Mouse (Mus musculus) lung, embryonic 16.5 days (tissue): ENCODE measurements around the gene Gm10972. TPM values are rescaled to one million over a fixed set of nuclear protein-coding genes. Genes with fewer than 3 reads are reported as not detected.
"Not testable (repeated sequence)": the region's sequence is repeated elsewhere in the genome, so short reads cannot be mapped to it uniquely, and the experiment has no call there.

Experiments used
- ATAC-seq: fragments of 200-750 bp; cut with Nextera tagmentation; 2 replicates; pipeline ENCODE4 v1.8.0; 2017; ENCODE audit warnings: low read depth, mild to moderate bottlenecking, moderate library complexity
- H3K27ac ChIP-seq: fragments of 300-500 bp; sonication (generic); 2 replicates; pipeline ENCODE4 v1.5.1; 2014; ENCODE audit warnings: mild to moderate bottlenecking, control low read depth, low read length
- H3K27me3 ChIP-seq: fragments of 300-500 bp; sonication (generic); 2 replicates; pipeline ENCODE4 v1.6.1; 2014; ENCODE audit warnings: low read depth, low read length, mixed read lengths; ENCODE audit not compliant: control insufficient read depth, insufficient read depth
- H3K36me3 ChIP-seq: fragments of 300-500 bp; sonication (generic); 2 replicates; pipeline ENCODE4 v1.6.1; 2014; ENCODE audit warnings: low read length; ENCODE audit not compliant: control insufficient read depth, insufficient read depth
- H3K4me1 ChIP-seq: fragments of 300-500 bp; sonication (generic); replicated peaks from 2 replicates; pipeline ENCODE4 v1.6.1; 2014; ENCODE audit warnings: low read length, mixed read lengths; ENCODE audit not compliant: control insufficient read depth, insufficient read depth
- H3K4me2 ChIP-seq: fragments of 300-500 bp; sonication (generic); 2 replicates; pipeline ENCODE4 v1.6.1; 2014; ENCODE audit warnings: low read depth, low read length, control low read depth
- H3K4me3 ChIP-seq: fragments of 300-500 bp; sonication (generic); 2 replicates; pipeline ENCODE4 v1.5.1; 2014; ENCODE audit warnings: mild to moderate bottlenecking, low read length, control low read depth
- H3K9ac ChIP-seq: fragments of 300-500 bp; sonication (generic); 2 replicates; pipeline ENCODE4 v1.6.1; 2014; ENCODE audit warnings: low read length, control low read depth
- H3K9me3 ChIP-seq: fragments of 300-500 bp; sonication (generic); 2 replicates; pipeline ENCODE4 v1.6.1; 2016; ENCODE audit warnings: low read length; ENCODE audit not compliant: control insufficient read depth
- WGBS: fragments of 180-500 bp; shearing (Covaris S2); extraction: QIAGEN DNeasy Blood & Tissue Kit; methylation state at CpG from one replicate; pipeline ENCODE4 v1.1.7; 2014; 5-methylcytosine and 5-hydroxymethylcytosine counted together
- polyA plus RNA-seq: library from polyadenylated mRNA; unstranded; fragments of >200 nt; fragmentation: Nextera tagmentation; extraction: Ambion mirVana; gene quantifications from 2 replicates; pipeline ENCODE4 v1.2.1, GENCODE M21; 2015

Gm10972 gene
- not detected in 2 replicates for polyA plus RNA-seq

DNA sequence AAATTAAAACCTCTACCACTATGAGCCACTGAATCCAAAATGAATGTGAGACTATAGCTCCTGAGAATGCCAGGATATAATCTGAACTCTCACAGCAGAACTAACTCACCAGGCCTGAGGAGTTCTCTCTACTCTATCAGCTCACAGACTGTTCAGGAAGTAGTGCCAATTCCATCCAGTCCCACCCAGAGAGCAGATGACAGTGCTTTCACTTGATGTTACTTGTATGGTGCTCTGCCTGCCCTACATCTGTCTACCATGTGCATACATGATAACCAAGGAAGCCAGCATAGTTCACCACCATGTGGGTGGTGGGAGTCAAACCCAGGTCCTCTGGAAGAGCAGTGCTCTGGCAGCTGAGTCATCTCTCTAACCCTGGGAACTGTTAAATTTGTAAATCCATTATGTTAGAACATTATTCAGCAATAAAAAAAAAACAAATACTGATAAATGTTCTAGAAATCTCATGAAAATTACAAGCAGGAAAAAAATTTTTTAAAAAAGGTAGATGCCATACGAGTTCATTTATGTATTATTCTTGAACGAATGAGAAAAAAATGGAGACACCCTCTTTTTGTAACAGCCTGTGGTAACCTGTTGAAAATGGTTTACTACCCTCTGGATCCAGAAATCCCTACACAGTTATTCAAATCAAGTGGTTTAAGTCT is at the start of gene Gm10972:
TSS of gene Gm10972 (plus strand) at position 618 of the 668 bp plus-strand sequence.
- not testable (repeated sequence) for H3K36me3 ChIP-seq, H3K27me3 ChIP-seq, H3K4me2 ChIP-seq, H3K9me3 ChIP-seq, ATAC-seq, H3K9ac ChIP-seq, H3K27ac ChIP-seq, H3K4me3 ChIP-seq, H3K4me1 ChIP-seq
- 73% methylated on average over 2 of the region's 2 CpGs for WGBS

DNA sequence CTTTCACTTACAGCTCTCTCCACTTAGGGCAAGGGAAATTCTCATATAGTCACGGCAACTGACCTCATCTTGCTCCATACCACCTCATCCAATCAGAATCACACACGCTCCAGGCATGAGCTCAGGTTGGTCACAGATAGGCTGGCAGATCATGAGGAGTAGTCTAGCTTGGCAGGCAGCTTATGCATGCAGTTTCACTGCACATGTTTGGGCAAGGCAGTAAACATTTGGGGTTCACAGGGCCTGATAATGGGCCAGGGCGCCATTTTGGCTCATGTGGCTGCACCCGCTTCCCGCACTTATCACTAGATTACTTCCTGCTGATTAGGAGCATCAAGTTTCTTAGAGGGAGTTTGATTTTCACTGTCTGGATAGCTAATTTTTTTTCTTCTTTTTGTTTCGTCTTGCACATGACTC is 47.0 kb upstream of the Gm10972 start:
- no peak overlapping the region for H3K9ac ChIP-seq
- no peaks in the 10 kb centered on the region for H3K36me3 ChIP-seq
- no peak for ATAC-seq
- no peak overlapping the region for H3K4me3 ChIP-seq
- WGBS = 83% methylated on average over 6 of the region's 6 CpGs
- no peak overlapping the region for H3K27ac ChIP-seq
- no peaks in the 10 kb centered on the region for H3K4me1 ChIP-seq
- no peaks in the 10 kb centered on the region for H3K27me3 ChIP-seq
- H3K4me2 ChIP-seq = no peak overlapping the region
- H3K9me3 ChIP-seq = no peaks in the 10 kb centered on the region

DNA sequence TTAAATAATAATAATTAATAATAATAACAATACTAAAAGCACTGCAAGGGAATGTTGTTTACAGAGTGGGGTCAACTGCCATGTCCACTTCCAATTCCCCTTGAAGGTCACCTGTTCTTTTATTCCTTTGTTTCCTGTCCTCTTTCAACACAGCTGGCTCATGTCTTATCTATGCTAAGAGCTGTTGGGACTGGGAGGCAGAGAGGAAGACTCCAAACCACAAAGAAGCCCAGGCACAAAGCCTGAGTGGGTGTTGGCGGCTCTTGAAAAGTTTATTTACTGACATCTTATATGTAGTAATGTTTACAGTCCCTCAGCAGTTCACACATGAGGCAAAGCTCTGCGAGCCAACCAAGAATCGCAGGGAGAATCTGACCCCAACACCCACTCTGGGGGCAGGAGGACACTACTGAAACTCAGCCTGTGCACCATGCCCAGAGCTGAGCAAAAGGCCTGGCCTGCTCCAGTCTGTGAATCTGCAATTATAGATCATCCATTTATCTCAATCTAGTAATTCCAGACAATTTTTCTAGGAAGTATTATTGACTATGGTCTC is 45.6 kb upstream of the Gm10972 start:
- 0 out of 2 replicates have a peak, but pooled peaks have one; percentile 15 for ATAC-seq
- Histone ChIP-seq H3K9ac (no peak overlapping the region), H3K27me3 (no peaks in the 10 kb centered on the region), H3K4me1 (no peaks in the 10 kb centered on the region), H3K27ac (no peak overlapping the region), H3K9me3 (no peaks in the 10 kb centered on the region), H3K4me2 (no peak overlapping the region), H3K4me3 (no peak overlapping the region), H3K36me3 (no peaks in the 10 kb centered on the region)
- 18% methylated on average over 3 of the region's 3 CpGs for WGBS

DNA sequence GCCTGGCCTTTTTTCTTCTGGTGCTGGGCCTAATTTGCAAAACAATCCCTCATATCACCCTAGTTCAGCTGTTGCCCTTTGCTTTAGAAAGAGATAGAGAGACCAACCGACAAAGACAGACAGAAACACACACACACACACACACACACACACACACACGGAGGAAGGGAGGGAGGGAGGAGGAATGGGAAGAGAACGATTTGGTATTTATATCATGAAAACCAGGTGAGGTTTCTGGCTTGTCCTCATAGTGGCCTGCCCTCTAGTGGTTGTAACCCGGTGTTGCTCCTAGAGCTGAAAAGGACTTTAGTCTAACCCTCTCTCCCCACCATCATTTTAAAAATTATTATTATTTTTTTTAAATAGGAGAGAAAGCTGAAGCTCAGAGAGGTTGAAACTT is 41.0 kb upstream of the Gm10972 start:
- no peak for ATAC-seq
- H3K36me3 ChIP-seq = no peaks in the 10 kb centered on the region
- WGBS = 0% methylated on average over 4 of the region's 4 CpGs
- H3K4me3 ChIP-seq = no peak overlapping the region
- H3K4me1 ChIP-seq = no peaks in the 10 kb centered on the region
- no peak overlapping the region for H3K27ac ChIP-seq
- H3K9me3 ChIP-seq = no peaks in the 10 kb centered on the region
- H3K9ac ChIP-seq = no peak overlapping the region
- no peak overlapping the region for H3K4me2 ChIP-seq
- H3K27me3 ChIP-seq = no peaks in the 10 kb centered on the region

DNA sequence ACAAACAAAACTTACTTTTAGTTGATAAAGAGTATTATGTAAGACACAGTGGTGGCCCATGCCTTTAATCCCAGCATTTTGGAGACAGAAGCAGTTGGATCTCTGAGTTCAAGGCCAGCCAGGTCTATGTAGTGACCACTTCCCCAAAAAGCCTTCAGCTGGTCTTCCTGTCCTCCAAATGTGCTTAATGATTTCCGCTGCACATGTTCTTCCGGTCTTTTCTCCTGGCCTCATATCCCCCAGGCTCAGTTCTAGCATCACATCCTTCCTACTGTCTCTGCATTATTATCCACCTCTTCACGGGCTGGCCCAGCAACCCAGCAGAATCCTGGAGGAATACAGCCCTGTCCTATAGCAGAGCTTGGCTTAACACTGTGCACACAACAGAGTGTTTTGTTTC is 33.3 kb upstream of the Gm10972 start:
- no peak overlapping the region for H3K4me2 ChIP-seq
- no peak overlapping the region for H3K9ac ChIP-seq
- H3K36me3 ChIP-seq = no peaks in the 10 kb centered on the region
- H3K4me3 ChIP-seq = no peak overlapping the region
- 92% methylated on average over 3 of the region's 3 CpGs for WGBS
- no peak for ATAC-seq
- H3K4me1 ChIP-seq = no peaks in the 10 kb centered on the region
- no peaks in the 10 kb centered on the region for H3K27me3 ChIP-seq
- no peaks in the 10 kb centered on the region; the same call in 1 of the 2 replicates for H3K9me3 ChIP-seq
- H3K27ac ChIP-seq = no peak overlapping the region

DNA sequence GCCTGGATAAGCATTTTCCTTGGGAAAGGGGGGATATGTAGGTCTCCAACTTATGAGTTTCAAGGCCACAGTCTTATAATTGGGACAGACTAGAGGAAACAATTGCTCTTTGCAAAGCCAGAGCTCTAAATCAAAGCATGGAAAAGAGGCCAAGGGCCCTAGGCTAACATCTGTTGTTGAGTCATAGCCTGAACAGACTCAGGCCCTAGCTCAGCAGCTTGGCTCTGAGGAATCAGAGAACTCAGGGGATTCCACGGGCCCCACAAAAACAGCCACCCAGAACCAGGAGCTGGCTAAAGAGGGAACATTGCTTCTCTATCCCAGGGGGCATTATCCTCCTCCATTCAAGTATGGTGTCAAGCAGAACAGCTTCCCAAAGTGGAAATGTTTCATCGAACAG is 32.3 kb upstream of the Gm10972 start:
- Histone ChIP-seq H3K36me3 (no peaks in the 10 kb centered on the region), H3K27ac (no peak overlapping the region), H3K4me3 (no peak overlapping the region), H3K4me1 (no peaks in the 10 kb centered on the region), H3K4me2 (no peak overlapping the region), H3K27me3 (no peaks in the 10 kb centered on the region), H3K9me3 (no peaks in the 10 kb centered on the region; the same call in 1 of the 2 replicates), H3K9ac (no peak overlapping the region)
- 84% methylated on average over 2 of the region's 2 CpGs for WGBS
- ATAC-seq = no peak

DNA sequence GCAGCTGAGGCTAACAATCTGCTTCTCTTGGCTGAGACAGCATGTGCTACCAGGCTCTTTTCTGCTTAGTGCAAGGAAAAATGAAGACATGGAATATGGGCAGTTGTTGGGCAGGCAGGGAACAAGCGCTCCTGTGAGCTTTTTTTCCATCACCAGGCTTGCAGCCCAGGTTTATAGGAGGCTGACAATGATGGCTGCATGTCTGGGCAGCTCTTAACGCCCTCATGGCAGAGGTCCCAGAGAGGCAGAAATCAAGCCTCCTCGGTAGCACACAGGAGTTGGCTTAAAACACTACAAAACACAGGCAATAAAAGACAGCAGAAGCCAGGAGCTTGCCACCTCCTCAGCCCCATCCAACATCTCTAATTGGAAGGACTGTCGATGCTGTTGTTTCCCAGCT is 31.6 kb upstream of the Gm10972 start:
- Histone ChIP-seq H3K9ac (no peak overlapping the region), H3K27ac (peak overlapping the region; percentile 7; the same call in 1 of the 2 replicates), H3K4me1 (no peaks in the 10 kb centered on the region), H3K9me3 (no peaks in the 10 kb centered on the region; the same call in 1 of the 2 replicates), H3K4me3 (no peak overlapping the region), H3K27me3 (no peaks in the 10 kb centered on the region), H3K4me2 (no peak overlapping the region), H3K36me3 (no peaks in the 10 kb centered on the region)
- 65% methylated on average over 4 of the region's 4 CpGs for WGBS
- no peak for ATAC-seq

DNA sequence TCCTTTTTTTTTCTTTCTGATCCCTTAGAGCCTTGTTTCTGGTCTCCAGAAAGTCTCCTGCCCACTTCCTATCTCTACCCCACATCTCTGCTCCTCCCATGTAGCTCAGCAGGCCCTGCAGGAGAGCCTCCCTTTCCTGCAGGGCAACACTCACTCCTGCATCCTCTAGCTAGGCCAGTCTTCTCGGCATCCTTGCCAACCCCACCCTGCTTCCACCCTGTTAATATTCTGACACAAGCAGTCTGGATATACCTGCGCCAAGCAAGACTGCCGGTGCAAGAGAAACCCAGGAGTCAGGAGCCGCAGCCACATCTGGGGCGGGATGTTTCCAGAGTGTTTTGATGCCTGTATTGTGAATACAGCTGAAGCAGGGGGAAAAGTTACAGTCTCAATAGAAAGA is 31.1 kb upstream of the Gm10972 start:
- Histone ChIP-seq H3K4me3 (no peak overlapping the region), H3K4me2 (no peak overlapping the region), H3K27ac (no peak overlapping the region), H3K36me3 (no peaks in the 10 kb centered on the region), H3K27me3 (no peaks in the 10 kb centered on the region), H3K9ac (no peak overlapping the region), H3K4me1 (no peaks in the 10 kb centered on the region), H3K9me3 (no peaks in the 10 kb centered on the region; the same call in 1 of the 2 replicates)
- ATAC-seq = no peak
- 69% methylated on average over 5 of the region's 5 CpGs for WGBS

DNA sequence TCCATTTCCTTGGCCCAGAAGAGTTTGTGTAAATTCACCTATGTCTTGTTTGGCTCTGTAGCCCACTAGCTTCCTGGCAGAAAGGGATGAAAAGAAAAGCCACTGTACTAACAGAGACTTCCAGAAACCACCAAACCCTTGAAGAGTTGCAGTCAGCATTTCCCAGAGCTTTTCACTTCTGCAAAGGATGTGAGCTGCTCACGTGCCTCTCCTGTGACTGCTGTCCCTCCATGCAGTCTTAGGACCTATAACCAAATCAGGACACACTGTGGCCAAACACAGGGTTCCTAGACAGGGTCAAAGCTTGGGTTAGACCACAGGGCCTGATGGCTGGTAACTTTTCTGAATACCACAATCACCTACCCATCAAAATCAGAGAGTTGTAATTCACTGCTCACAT is 30.6 kb upstream of the Gm10972 start:
- Histone ChIP-seq H3K27me3 (no peaks in the 10 kb centered on the region), H3K27ac (no peak overlapping the region), H3K9ac (no peak overlapping the region), H3K4me1 (no peaks in the 10 kb centered on the region), H3K36me3 (no peaks in the 10 kb centered on the region), H3K4me2 (no peak overlapping the region), H3K9me3 (no peaks in the 10 kb centered on the region; the same call in 1 of the 2 replicates), H3K4me3 (no peak overlapping the region)
- no peak for ATAC-seq
- 70% methylated on average over 1 of the region's 1 CpGs for WGBS
